Mouse (Mus musculus): ENCODE measurements around the gene Magel2.

Gene Magel2

DNA sequence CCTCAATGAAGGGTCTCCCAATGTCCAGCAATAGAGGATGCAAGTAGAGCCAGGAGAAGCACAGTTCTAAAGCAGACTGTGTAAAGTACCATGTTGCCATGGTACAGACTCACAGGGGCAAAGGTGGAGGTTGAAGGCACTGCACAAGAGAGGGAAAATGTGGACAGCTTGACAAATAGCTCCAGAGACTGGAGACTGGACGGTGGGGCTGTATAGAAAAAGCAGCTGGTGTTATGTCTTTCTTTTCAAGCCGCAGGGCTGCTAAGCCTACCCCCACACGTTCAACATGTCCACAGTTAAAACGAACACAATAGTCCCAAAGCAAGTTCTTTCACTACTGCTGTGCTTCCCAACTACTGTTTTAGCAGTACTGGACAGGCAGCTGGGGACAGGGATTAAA, 46.4 kb downstream of the Magel2 start:
- DNase-seq (ENCODE audit: low spot score): no peak

DNA sequence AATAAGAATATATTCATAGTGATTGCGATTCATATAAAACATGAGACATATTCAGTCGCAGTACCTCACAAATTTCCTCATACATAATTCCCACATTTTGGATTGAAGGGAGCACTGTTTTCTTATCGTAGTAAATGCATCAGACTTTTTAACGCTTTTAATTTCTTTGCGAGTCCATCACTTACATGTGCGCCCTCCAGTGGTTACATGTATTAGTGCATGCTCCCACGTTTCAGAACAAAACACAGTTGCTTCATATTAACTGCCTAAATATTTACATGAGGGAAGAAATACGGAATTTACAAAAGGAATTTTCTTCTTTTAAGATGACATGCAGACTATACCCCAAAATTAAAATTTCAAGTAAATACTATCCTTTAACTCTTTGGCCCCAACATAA, 51.5 kb downstream of the Magel2 start:
- no peak for DNase-seq (ENCODE audit: low spot score)
